Mouse (Mus musculus) E14TG2a.4 (cell line): Measurements from ENCODE around the gene Atp6v1e1.

Source experiments
- H3K27me3 ChIP-seq: 2 replicates; pipeline ENCODE4 v1.6.1; 2014; ENCODE audit warnings: low read length, control low read depth; ENCODE audit not compliant: insufficient read depth
- H3K36me3 ChIP-seq: 2 replicates; pipeline ENCODE4 v1.6.1; 2014; ENCODE audit warnings: low read length, control low read depth; ENCODE audit not compliant: insufficient read depth
- H3K4me1 ChIP-seq: replicated peaks from 2 replicates; pipeline ENCODE4 v1.6.1; 2014; ENCODE audit warnings: low read depth, low read length, control low read depth
- H3K4me3 ChIP-seq: replicated peaks from 2 replicates; pipeline ENCODE4 v1.5.1; 2014; ENCODE audit warnings: mild to moderate bottlenecking, low read length
- H3K9me3 ChIP-seq: 2 replicates; pipeline ENCODE4 v1.6.1; 2014; ENCODE audit warnings: low read length, control low read depth
- CTCF ChIP-seq: conservative IDR thresholded peaks from 2 replicates; pipeline ENCODE4 v1.5.1; 2014; ENCODE audit warnings: low read length
- NANOG ChIP-seq: IDR thresholded peaks from 2 replicates; pipeline ENCODE4 v1.6.1; 2014; ENCODE audit warnings: borderline replicate concordance, low read length, mixed read lengths
- POU5F1 ChIP-seq: IDR thresholded peaks from 2 replicates; pipeline ENCODE4 v1.6.1; 2014; ENCODE audit warnings: low read length, borderline replicate concordance

Atp6v1e1 gene

GRCm38 (mm10) chr6:120788068-120788607, 34.5 kb downstream of the Atp6v1e1 start:
- Histone ChIP-seq H3K4me1 (peaks cover 21% of the 10 kb centered on the region), H3K9me3 (no peaks in the 10 kb centered on the region), H3K36me3 (peaks cover 34% of the 10 kb centered on the region), H3K4me3 (no peak overlapping the region), H3K27me3 (no peaks in the 10 kb centered on the region)
- TF ChIP-seq CTCF (no peak), POU5F1 (no peak)

- Histone ChIP-seq H3K27me3 (no peaks in the 10 kb centered on the region), H3K4me1 (peaks cover 5% of the 10 kb centered on the region; the same call in 1 of the 2 replicates), H3K4me3 (no peak overlapping the region), H3K36me3 (peaks cover 4% of the 10 kb centered on the region), H3K9me3 (no peaks in the 10 kb centered on the region)
- TF ChIP-seq CTCF (no peak), POU5F1 (no peak), NANOG (no peak)
Measured at GRCm38 (mm10) chr6:120784351-120784750, 38.2 kb downstream of the Atp6v1e1 start.

GRCm38 (mm10) chr6:120782948-120783347, 39.6 kb downstream of the Atp6v1e1 start:
- Histone ChIP-seq H3K9me3 (no peaks in the 10 kb centered on the region), H3K36me3 (no peaks in the 10 kb centered on the region; the same call in 1 of the 2 replicates), H3K4me3 (no peak overlapping the region), H3K27me3 (no peaks in the 10 kb centered on the region), H3K4me1 (peaks cover 10% of the 10 kb centered on the region)
- TF ChIP-seq NANOG (no peak), CTCF (no peak), POU5F1 (no peak)

GRCm38 (mm10) chr6:120778226-120778625, 44.4 kb downstream of the Atp6v1e1 start:
- H3K9me3 ChIP-seq, result no peaks in the 10 kb centered on the region
- no peaks in the 10 kb centered on the region for H3K27me3 ChIP-seq
- H3K4me1 ChIP-seq, result peaks cover 13% of the 10 kb centered on the region
- peaks cover 39% of the 10 kb centered on the region for H3K36me3 ChIP-seq
- H3K4me3 ChIP-seq, result no peak overlapping the region
- no peak for TF ChIP-seq POU5F1
- TF ChIP-seq NANOG, result no peak
- TF ChIP-seq CTCF, result no peak

GRCm38 (mm10) chr6:120777533-120777932, 45.1 kb downstream of the Atp6v1e1 start:
- no peaks in the 10 kb centered on the region for H3K27me3 ChIP-seq
- peaks cover 17% of the 10 kb centered on the region for H3K4me1 ChIP-seq
- H3K36me3 ChIP-seq, result peaks cover 45% of the 10 kb centered on the region
- no peak overlapping the region for H3K4me3 ChIP-seq
- no peaks in the 10 kb centered on the region for H3K9me3 ChIP-seq
- no peak for TF ChIP-seq NANOG
- no peak for TF ChIP-seq POU5F1
- TF ChIP-seq CTCF, result no peak

- Histone ChIP-seq H3K27me3 (no peaks in the 10 kb centered on the region), H3K36me3 (peaks cover 55% of the 10 kb centered on the region), H3K4me1 (peaks cover 17% of the 10 kb centered on the region), H3K9me3 (no peaks in the 10 kb centered on the region), H3K4me3 (no peak overlapping the region)
- no peak for TF ChIP-seq CTCF
- TF ChIP-seq NANOG, result no peak
- no peak for TF ChIP-seq POU5F1
Measured at GRCm38 (mm10) chr6:120776286-120776685, 46.3 kb downstream of the Atp6v1e1 start.

GRCm38 (mm10) chr6:120773763-120774162, 48.8 kb downstream of the Atp6v1e1 start:
- H3K36me3 ChIP-seq, result peaks cover 79% of the 10 kb centered on the region
- H3K9me3 ChIP-seq, result no peaks in the 10 kb centered on the region
- no peaks in the 10 kb centered on the region for H3K27me3 ChIP-seq
- no peak overlapping the region for H3K4me3 ChIP-seq
- no peak for TF ChIP-seq POU5F1
- TF ChIP-seq CTCF, result no peak
- TF ChIP-seq NANOG, result no peak
- peaks cover 17% of the 10 kb centered on the region for H3K4me1 ChIP-seq

GRCm38 (mm10) chr6:120773149-120773628, 49.4 kb downstream of the Atp6v1e1 start, which contains the start of gene Slc25a18:
TSS of gene Slc25a18 (plus strand) at chr6:120773578.
- peaks cover 14% of the 10 kb centered on the region for H3K4me1 ChIP-seq
- TF ChIP-seq POU5F1 (no peak), CTCF (no peak), NANOG (no peak)
- H3K4me3 ChIP-seq, result no peak within 1 kb of the TSS
- H3K27me3 ChIP-seq, result no peaks in the 10 kb centered on the region
- no peaks in the 10 kb centered on the region for H3K9me3 ChIP-seq
- peaks cover 85% of the 10 kb centered on the region for H3K36me3 ChIP-seq

GRCm38 (mm10) chr6:120772025-120772424, 50.6 kb downstream of the Atp6v1e1 start:
- H3K4me3 ChIP-seq, result no peak overlapping the region
- H3K27me3 ChIP-seq, result no peaks in the 10 kb centered on the region
- H3K9me3 ChIP-seq, result no peaks in the 10 kb centered on the region
- no peak for TF ChIP-seq POU5F1
- peaks cover 86% of the 10 kb centered on the region for H3K36me3 ChIP-seq
- peaks cover 5% of the 10 kb centered on the region; the same call in 1 of the 2 replicates for H3K4me1 ChIP-seq
